Mouse (Mus musculus): ENCODE measurements around the gene Sparcl1. TPM values are rescaled to one million over a fixed set of nuclear protein-coding genes. Genes with fewer than 3 reads are reported as not detected.

Gene Sparcl1
- polyA plus RNA-seq, 1 experiment from 2014 or later = 24.1 TPM

GRCm38 (mm10) chr5:104141067-104141466 is 27.5 kb upstream of the Sparcl1 start:
- 84% methylated on average over 2 of the region's 2 CpGs for WGBS
- Histone ChIP-seq H3K4me2 (ENCODE audit: low read depth, low read length, severe bottlenecking) (no peak overlapping the region), H3K9me3 (ENCODE audit: control insufficient read depth, low read length) (no peaks in the 10 kb centered on the region), H3K4me3 (ENCODE audit: low read depth, low read length) (no peak overlapping the region), H3K27me3 (ENCODE audit: control insufficient read depth, insufficient read depth, low read length) (no peaks in the 10 kb centered on the region), H3K9ac (ENCODE audit: low read length) (no peak overlapping the region), H3K27ac (ENCODE audit: low read depth, low read length) (no peak overlapping the region), H3K36me3 (ENCODE audit: control insufficient read depth, insufficient read depth, low read length) (no peaks in the 10 kb centered on the region), H3K4me1 (replicated peaks; ENCODE audit: control insufficient read depth, insufficient read depth, low read length) (no peaks in the 10 kb centered on the region)
- ATAC-seq (replicated peaks; ENCODE audit: low FRiP score) (no peak), DNase-seq (ENCODE audit: low spot score) (no peak)

DNA sequence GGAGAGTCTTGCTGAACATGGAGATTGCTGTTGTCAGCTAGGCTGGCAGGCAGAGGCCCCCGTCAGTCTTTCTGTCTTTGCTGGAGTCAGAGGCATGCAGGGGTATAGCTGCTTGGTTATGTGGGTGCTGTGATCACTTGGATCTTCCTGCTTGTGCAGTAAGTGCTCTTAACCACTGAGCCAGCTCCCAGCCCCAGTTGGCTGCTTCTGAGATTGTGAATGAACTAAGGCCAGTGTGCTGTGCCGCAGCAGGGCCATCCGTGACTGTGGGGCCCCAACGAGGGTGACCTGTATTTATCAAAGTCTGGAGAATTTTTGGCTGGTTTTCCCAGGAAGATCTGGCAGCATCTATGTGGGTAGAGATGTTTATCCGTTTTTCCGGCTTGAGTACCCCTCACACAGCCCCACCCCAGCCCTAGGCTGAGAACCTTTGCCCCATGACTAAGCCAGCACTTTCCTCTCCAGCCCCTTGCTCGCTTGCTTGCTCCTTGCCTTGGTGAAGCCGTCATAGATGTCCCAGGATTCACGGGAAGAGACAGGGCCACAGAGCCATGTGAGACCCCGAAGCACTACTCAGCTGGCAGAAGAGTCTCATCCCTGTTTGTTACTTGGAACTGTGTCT is 24.5 kb upstream of the Sparcl1 start:
- no peak overlapping the region for H3K4me3 ChIP-seq (ENCODE audit: low read depth, low read length)
- no peak overlapping the region for H3K27ac ChIP-seq (ENCODE audit: low read depth, low read length)
- ATAC-seq (replicated peaks; ENCODE audit: low FRiP score) = no peak

GRCm38 (mm10) chr5:104133752-104134151 is 20.2 kb upstream of the Sparcl1 start:
- Histone ChIP-seq H3K27me3 (ENCODE audit: control insufficient read depth, insufficient read depth, low read length) (no peaks in the 10 kb centered on the region), H3K9me3 (ENCODE audit: control insufficient read depth, low read length) (no peaks in the 10 kb centered on the region), H3K4me2 (ENCODE audit: low read depth, low read length, severe bottlenecking) (no peak overlapping the region), H3K4me1 (replicated peaks; ENCODE audit: control insufficient read depth, insufficient read depth, low read length) (no peaks in the 10 kb centered on the region), H3K9ac (ENCODE audit: low read length) (no peak overlapping the region), H3K36me3 (ENCODE audit: control insufficient read depth, insufficient read depth, low read length) (no peaks in the 10 kb centered on the region), H3K27ac (ENCODE audit: low read depth, low read length) (no peak overlapping the region), H3K4me3 (ENCODE audit: low read depth, low read length) (no peak overlapping the region)
- ATAC-seq (replicated peaks; ENCODE audit: low FRiP score) (no peak), DNase-seq (ENCODE audit: low spot score) (no peak)
- 84% methylated on average over 4 of the region's 4 CpGs for WGBS

More for the DNA sequence above, 24.5 kb upstream of the Sparcl1 start:
- H3K9ac ChIP-seq (ENCODE audit: low read length) = no peak overlapping the region
- H3K27me3 ChIP-seq (ENCODE audit: control insufficient read depth, insufficient read depth, low read length) = no peaks in the 10 kb centered on the region
- no peak for DNase-seq (ENCODE audit: low spot score)
- WGBS = 82% methylated on average over 10 of the region's 10 CpGs
- H3K4me1 ChIP-seq (replicated peaks; ENCODE audit: control insufficient read depth, insufficient read depth, low read length) = no peaks in the 10 kb centered on the region
- H3K36me3 ChIP-seq (ENCODE audit: control insufficient read depth, insufficient read depth, low read length) = no peaks in the 10 kb centered on the region
- no peak overlapping the region for H3K4me2 ChIP-seq (ENCODE audit: low read depth, low read length, severe bottlenecking)
- no peaks in the 10 kb centered on the region for H3K9me3 ChIP-seq (ENCODE audit: control insufficient read depth, low read length)

- H3K27ac ChIP-seq (ENCODE audit: low read depth, low read length) = no peak overlapping the region
- DNase-seq (ENCODE audit: low spot score) = no peak
- H3K9ac ChIP-seq (ENCODE audit: low read length) = no peak overlapping the region
- no peaks in the 10 kb centered on the region for H3K4me1 ChIP-seq (replicated peaks; ENCODE audit: control insufficient read depth, insufficient read depth, low read length)
- ATAC-seq (replicated peaks; ENCODE audit: low FRiP score) = no peak
- no peak overlapping the region for H3K4me3 ChIP-seq (ENCODE audit: low read depth, low read length)
- no peaks in the 10 kb centered on the region for H3K36me3 ChIP-seq (ENCODE audit: control insufficient read depth, insufficient read depth, low read length)
- H3K27me3 ChIP-seq (ENCODE audit: control insufficient read depth, insufficient read depth, low read length) = no peaks in the 10 kb centered on the region
- H3K9me3 ChIP-seq (ENCODE audit: control insufficient read depth, low read length) = no peaks in the 10 kb centered on the region
- no peak overlapping the region for H3K4me2 ChIP-seq (ENCODE audit: low read depth, low read length, severe bottlenecking)
- WGBS = 77% methylated on average over 4 of the region's 4 CpGs
Observed at GRCm38 (mm10) chr5:104131544-104131943, 18.0 kb upstream of the Sparcl1 start.

DNA sequence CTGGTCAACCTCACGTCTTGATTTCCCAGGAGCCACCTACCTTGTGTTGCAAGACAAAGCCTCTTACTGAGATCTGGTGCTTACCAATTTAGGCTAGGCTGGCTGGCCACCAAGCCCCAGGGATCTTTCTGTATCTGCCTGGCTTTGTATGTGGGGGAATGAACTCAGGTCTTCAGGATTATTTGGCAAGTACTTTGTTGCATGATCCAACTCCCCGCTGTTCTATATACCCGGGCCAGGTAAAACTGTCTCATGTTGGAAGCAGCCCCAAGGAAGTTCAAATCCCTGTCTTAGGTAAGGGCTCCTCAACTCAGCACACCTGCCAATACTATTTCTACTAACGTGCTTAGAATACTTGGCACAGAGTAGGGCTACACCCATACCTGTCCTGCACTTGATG is 17.4 kb upstream of the Sparcl1 start:
- ATAC-seq (replicated peaks; ENCODE audit: low FRiP score) = no peak
- H3K4me1 ChIP-seq (replicated peaks; ENCODE audit: control insufficient read depth, insufficient read depth, low read length) = no peaks in the 10 kb centered on the region
- no peak overlapping the region for H3K4me3 ChIP-seq (ENCODE audit: low read depth, low read length)
- no peak for DNase-seq (ENCODE audit: low spot score)
- no peaks in the 10 kb centered on the region for H3K27me3 ChIP-seq (ENCODE audit: control insufficient read depth, insufficient read depth, low read length)
- 85% methylated on average over 4 of the region's 4 CpGs for WGBS
- H3K9me3 ChIP-seq (ENCODE audit: control insufficient read depth, low read length) = no peaks in the 10 kb centered on the region
- no peak overlapping the region for H3K27ac ChIP-seq (ENCODE audit: low read depth, low read length)
- H3K9ac ChIP-seq (ENCODE audit: low read length) = no peak overlapping the region
- no peaks in the 10 kb centered on the region for H3K36me3 ChIP-seq (ENCODE audit: control insufficient read depth, insufficient read depth, low read length)
- no peak overlapping the region for H3K4me2 ChIP-seq (ENCODE audit: low read depth, low read length, severe bottlenecking)

DNA sequence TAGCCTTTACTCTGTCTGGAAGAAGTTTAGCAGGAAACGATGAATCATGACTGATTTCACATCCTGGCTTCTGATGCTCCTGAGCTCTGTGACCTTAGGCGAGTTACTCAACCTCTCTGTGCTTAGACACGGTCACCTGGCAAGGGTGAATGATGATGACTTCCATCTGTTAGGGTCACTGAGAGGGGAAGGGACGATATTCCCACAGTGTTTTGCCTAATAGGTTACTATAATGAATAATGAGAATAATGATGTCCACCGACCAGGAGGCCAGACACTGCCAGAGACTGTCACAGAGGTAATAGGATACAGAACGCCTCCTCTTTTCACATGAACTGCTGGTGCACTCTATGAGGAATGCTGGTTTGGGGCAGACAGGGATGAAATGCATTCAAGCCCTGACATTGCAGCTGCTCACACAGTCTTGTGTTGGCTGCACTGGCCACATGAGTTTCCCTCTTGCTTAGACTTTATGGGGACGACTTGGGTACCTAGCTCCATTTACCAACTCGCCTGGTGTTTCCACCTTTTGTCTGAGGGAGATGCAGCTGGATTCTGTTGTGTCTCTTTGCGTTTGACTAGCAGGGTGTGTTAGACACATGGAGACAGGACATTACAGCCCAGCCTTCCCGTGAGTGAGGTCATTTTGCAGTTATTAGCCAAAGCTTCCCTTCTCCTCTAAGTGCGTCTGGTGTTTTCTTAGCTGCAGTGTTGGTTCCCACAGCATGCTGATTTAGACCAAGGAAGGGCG is 14.9 kb upstream of the Sparcl1 start:
- H3K4me1 ChIP-seq (replicated peaks; ENCODE audit: control insufficient read depth, insufficient read depth, low read length) = no peaks in the 10 kb centered on the region
- no peak overlapping the region for H3K4me3 ChIP-seq (ENCODE audit: low read depth, low read length)
- H3K9me3 ChIP-seq (ENCODE audit: control insufficient read depth, low read length) = no peaks in the 10 kb centered on the region
- H3K4me2 ChIP-seq (ENCODE audit: low read depth, low read length, severe bottlenecking) = no peak overlapping the region
- H3K9ac ChIP-seq (ENCODE audit: low read length) = no peak overlapping the region
- 71% methylated on average over 12 of the region's 12 CpGs for WGBS
- ATAC-seq (replicated peaks; ENCODE audit: low FRiP score) (no peak), DNase-seq (ENCODE audit: low spot score) (no peak)
- H3K27me3 ChIP-seq (ENCODE audit: control insufficient read depth, insufficient read depth, low read length) = no peaks in the 10 kb centered on the region
- no peaks in the 10 kb centered on the region for H3K36me3 ChIP-seq (ENCODE audit: control insufficient read depth, insufficient read depth, low read length)
- H3K27ac ChIP-seq (ENCODE audit: low read depth, low read length) = no peak overlapping the region

- Histone ChIP-seq H3K9ac (ENCODE audit: low read length) (no peak overlapping the region), H3K27me3 (ENCODE audit: control insufficient read depth, insufficient read depth, low read length) (no peaks in the 10 kb centered on the region), H3K27ac (ENCODE audit: low read depth, low read length) (no peak overlapping the region), H3K9me3 (ENCODE audit: control insufficient read depth, low read length) (no peaks in the 10 kb centered on the region), H3K4me3 (ENCODE audit: low read depth, low read length) (no peak overlapping the region), H3K4me1 (replicated peaks; ENCODE audit: control insufficient read depth, insufficient read depth, low read length) (no peaks in the 10 kb centered on the region), H3K36me3 (ENCODE audit: control insufficient read depth, insufficient read depth, low read length) (no peaks in the 10 kb centered on the region), H3K4me2 (ENCODE audit: low read depth, low read length, severe bottlenecking) (no peak overlapping the region)
- DNase-seq (ENCODE audit: low spot score) (no peak), ATAC-seq (replicated peaks; ENCODE audit: low FRiP score) (no peak)
- 73% methylated on average over 1 of the region's 1 CpGs for WGBS
Observed at GRCm38 (mm10) chr5:104127351-104127750, 13.8 kb upstream of the Sparcl1 start.

DNA sequence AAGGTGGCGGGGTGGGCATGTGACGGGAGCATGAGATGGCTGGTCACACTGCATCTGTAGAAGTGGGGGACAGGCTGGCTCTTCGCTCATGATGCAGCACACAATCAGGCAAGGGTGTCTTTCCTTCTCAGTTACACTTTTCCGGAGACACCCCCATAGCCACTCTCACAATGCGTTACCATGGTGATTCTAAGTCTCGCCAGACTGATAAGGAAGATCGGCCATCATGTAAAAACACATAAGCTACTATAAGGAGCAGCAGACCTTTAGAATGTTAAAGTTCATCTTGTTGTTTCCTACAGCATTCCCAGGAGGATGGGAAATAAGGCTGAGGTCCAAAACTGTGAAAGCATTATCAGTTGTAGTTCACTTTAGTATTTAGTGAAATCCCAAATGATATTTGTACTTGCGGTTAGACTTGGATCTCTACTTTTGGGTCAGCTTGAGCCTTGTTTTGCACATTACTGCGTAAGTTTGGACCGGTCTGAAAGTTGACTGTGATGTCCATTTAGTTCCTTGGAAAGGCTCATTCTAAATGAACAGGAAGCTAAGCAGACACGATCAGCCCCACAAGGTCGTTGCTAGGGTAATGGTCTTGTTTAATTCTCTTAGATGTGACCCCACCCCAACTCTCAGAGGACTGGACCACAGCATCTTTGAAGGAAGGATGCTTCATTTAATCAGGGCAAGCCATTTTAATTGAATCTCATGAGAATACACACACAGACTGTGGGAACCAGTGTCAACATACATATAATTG is 13.2 kb upstream of the Sparcl1 start:
- no peak for ATAC-seq (replicated peaks; ENCODE audit: low FRiP score)

More for the DNA sequence above, 13.2 kb upstream of the Sparcl1 start:
- no peak overlapping the region for H3K27ac ChIP-seq (ENCODE audit: low read depth, low read length)
- WGBS = 87% methylated on average over 12 of the region's 12 CpGs
- no peaks in the 10 kb centered on the region for H3K4me1 ChIP-seq (replicated peaks; ENCODE audit: control insufficient read depth, insufficient read depth, low read length)
- no peaks in the 10 kb centered on the region for H3K9me3 ChIP-seq (ENCODE audit: control insufficient read depth, low read length)
- no peak for DNase-seq (ENCODE audit: low spot score)
- no peak overlapping the region for H3K4me3 ChIP-seq (ENCODE audit: low read depth, low read length)
- H3K27me3 ChIP-seq (ENCODE audit: control insufficient read depth, insufficient read depth, low read length) = no peaks in the 10 kb centered on the region
- H3K9ac ChIP-seq (ENCODE audit: low read length) = no peak overlapping the region
- H3K36me3 ChIP-seq (ENCODE audit: control insufficient read depth, insufficient read depth, low read length) = no peaks in the 10 kb centered on the region
- H3K4me2 ChIP-seq (ENCODE audit: low read depth, low read length, severe bottlenecking) = no peak overlapping the region
